Mouse (Mus musculus): ENCODE data around the gene Gm20521.
A peak's percentile ranks its signal among the peaks of the same experiment; 100 is the strongest.

The Gm20521 gene

DNA sequence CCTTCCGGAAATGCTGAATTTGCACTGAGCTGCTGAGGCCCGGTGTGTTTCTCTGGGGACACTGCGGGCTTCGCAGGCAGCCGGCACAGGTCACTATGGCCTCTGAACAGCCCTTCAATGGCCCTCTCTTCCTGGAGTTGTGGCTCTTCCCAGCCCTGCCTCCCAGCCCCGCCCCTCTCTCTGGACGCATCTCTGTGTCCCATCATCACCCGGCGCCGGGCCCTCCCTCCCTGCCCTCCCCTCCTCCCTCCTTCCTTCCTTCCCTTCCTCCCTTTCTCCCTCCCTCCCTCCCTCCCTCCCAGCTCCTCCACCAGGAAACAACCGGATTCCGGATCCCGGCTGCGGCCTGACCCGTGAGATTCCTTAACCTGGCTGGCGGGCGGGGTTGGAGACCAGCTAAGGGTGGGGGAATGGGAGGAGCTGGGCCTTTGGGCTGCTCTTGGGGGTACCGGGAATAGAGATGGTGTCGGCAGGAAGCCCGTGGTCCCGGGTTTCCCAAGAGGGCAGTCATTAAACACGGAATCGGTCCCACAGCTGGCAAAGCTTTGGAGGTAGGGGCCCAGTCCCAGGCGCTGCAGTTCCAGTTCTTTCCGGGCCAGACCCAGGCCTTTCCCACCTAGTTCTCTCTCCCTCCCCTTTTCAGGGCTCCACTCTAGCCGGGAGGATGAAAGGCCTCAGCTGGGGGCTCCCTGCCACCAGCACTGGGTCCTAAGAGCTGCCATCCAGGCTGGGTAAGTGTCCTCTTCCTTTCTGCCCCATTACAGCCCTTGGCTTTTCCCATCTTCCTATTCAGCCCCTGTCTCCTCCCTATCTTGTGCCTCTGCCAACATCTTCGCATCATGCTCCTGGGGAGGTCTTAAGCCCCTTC is at the start of gene Gm20521, which contains the start of gene Bcl2l2:
Gm20521 (plus strand) TSS at position 288 of the 868 bp plus-strand sequence.
Bcl2l2 (plus strand) TSS at position 224 of the 868 bp plus-strand sequence.
- peak; percentile 89 for DNase-seq (ENCODE audit: low read depth)

DNA sequence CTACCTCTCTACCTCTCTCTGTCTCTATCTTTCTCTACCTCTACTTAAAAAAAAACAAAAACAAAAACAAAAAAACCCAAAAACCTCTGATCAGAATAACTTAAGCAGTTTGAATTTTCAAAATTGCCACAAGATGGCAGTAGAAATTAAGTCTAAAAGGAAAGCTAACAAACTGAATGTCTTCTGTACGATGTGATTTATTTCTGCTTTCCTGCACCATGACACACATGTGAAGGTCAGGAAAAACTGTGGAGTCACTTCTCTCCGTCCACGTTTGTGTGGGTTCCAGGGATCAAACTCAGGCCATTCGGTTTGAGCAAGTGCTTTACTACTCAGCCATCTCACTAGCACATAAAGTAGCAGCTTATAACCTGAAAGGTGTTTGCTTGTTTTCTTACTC is 39.8 kb upstream of the Gm20521 start:
- peak; percentile 77 for DNase-seq (ENCODE audit: low read depth)

DNA sequence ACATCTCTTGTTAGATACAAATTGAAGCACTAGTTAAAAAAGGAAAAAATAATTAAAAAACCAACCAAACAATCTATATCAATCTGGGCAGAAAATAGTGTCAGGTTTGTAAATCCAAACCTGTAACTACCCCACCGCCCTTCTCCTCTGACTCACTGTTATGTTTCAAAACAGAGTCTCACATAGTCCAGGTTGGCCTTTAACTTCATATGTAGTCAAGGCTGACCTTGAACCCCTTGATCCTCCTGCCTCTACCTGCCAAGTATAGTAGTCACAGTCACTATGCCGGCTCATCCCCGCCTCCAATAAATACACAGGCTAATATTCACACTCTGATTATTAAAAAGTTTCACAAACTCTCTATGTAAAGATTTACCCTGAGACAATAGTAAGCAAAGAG is 27.5 kb upstream of the Gm20521 start:
- DNase-seq (ENCODE audit: low read depth) = no peak

DNA sequence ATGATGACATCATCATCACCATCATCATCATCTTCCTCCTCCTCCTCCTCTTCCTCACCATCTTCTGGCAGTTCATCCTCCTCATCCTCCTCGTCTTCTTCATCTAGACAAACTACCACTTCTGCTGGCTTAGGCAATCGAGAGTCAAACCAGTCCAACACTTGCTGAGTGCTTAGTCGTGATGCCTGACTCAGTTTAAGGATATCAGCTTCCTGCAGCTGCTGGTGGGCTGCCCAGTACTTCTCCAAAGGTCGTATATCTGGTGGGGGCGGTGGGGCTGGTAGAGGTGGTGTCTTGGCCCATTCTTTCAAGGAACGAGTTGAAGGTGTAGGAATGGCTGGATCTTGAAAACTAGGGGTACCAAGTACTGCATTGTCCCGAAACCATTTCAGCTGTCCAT is 26.5 kb upstream of the Gm20521 start:
- DNase-seq (ENCODE audit: low read depth) = peak; percentile 25

DNA sequence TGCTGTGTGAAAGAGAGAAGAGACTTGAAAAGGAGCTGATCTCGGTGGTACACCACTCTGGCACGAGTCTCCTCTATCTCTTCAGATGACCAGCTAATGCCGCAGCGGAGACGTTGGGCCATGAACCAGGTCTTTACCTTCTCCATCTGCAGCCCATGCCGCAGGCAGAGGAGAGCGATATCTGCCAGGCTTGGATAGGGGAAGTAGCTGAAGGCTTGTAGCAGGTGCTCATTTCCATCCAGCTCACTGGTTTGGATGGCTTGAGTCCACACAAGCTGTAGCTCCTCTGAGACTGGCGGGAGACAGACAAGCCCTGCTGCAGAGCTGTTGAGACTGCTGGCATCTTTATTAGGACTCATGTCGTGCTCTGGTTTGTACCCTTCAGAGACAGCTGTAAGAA is 25.4 kb upstream of the Gm20521 start:
- DNase-seq (ENCODE audit: low read depth) = no peak

DNA sequence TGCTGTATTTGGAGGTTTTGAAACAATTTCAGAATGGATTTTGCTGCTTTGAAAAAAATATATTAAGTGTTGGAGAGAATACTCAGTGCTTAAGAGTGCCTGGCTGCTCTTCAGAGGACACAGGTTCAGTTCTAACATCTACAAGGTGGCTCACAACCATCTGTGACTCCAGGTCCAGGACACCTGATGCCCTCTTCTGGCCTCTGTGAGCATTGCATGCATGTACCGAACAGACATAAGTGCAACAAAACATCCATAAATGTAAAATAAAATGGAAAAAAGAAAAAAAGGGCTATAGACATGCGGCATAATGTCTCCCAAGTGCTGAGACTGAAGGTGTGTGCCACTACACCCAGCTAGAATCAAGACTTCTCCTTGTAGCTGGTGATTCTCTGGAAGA is 22.7 kb upstream of the Gm20521 start:
- peak; percentile 66 for DNase-seq (ENCODE audit: low read depth)

DNA sequence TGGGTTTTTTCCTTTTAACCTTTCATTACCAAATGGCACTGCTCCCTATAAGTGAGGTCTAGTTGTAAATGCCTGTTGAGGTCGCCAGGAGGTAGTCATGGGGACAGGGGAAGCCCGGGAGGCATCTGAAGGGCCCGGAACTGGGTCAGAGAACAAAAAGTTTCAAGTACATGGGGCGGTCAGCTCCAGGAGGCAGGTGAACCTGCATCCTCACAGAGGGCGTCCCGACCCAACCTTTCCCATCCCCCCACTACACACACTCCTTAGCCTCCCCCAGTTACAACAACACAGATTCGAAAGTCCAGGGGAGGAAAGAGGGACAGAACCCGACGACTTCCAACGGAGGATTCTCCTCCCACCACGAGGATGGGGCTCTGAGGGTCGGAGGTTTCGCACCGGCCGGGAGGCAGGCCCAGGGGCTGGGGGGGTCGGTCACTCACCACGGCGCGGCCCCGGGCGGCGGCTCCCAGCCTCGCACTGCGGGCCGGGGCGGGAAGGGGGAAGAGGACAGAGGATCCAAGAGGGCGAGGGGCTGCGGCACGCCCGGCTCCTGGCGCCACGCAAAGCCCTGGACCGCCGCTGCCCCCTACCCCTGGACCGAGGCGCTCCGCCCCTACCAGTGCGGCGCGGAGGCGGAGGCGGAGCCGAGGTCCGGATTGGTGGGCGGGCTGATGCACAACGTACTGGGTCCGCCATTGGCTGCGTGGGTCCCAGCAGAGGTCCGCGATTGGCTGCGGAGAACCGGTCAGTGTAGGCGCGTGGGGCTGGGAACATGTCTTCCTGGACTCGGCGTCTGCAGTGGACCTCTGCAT is 19.5 kb upstream of the Gm20521 start:
- DNase-seq (ENCODE audit: low read depth) = peak; percentile 91

DNA sequence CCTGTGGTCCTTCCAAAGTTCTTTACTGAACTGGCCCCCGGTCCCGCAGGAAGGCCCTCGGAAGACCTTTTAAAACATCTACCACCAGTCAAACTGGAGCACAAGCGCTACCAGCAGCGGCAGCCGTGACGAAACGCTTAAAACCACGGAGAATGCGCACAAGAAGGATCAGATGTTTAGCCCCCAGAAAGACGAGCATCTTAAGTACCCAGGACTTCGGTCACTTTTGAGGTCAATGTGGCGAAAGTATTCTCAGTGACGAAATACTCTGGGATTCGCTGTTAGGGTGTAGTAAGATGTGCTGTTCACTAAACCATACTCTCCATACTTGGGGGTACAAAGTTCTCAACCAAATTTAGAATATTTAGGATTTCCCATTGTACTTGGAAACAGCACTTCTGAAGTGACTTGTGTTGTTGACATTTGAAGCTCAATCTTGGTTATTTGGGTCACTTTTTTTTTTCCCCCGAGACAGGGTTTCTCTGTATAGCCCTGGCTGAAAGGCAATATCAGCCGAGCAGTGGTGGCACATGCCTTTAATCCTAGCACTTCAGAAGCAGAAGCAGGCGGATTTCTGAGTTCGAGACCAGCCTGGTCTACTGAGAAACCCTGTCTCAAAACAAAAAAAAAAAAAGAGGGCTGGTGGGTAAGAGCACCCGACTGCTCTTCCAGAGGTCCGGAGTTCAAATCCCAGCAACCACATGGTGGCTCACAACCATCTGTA is 18.8 kb upstream of the Gm20521 start:
- DNase-seq (ENCODE audit: low read depth) = peak; percentile 88

DNA sequence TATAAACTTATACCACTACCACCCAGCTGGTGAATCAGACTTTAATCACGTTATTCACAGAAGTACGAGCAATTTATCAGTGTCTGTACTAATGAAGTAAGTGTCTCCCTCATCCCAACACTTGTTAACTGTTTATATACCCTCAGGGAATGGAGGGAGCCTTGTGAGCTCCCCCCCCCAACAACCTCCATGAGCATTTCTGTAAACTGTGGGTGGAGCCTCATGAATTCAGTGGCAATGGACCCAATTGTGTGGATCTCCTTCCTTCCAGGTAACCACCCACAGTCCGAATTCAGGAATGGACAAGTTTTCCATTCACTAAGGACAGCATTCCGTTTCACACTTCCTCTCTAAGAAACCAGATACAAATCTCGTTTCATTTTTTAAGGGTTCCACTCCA is 17.6 kb upstream of the Gm20521 start:
- DNase-seq (ENCODE audit: low read depth) = no peak

DNA sequence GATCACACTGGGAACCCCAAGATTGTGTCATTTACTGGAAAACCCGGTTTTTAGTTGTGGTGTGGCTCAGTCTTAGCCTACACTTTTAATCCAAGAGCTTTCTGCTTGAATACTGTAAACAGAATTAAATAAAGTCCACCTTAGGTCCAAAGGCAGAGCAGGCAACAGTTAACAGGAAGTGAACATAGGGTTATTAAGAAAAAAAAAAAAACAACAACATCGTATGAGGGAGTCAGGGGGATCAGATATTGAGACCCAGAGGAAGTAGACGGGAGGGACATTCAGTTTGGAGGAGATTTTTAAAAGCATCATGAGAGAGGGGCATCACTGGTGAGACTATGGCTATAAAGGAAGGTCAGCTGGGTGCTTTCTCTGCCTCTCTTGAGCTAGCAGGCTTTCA is 17.0 kb upstream of the Gm20521 start:
- DNase-seq (ENCODE audit: low read depth) = no peak

DNA sequence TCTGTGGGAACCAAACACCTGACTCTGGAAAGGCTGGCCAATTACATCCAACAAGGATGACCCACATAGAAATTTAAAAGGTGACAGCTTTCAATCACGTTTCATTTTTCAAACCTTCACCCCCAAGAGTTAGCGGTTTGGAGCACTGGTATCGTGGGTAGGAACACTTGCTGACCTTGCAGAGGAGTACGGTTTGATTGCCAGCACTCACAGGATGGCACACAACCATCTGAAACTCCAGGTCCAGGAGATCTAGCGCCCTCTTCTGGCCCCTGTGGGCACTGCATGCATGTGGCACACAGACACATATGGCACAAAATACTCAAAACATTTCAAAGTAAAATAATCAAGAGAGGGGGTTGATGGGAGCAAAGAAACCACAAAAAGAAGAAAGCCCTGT is 16.3 kb upstream of the Gm20521 start:
- DNase-seq (ENCODE audit: low read depth) = peak; percentile 40

DNA sequence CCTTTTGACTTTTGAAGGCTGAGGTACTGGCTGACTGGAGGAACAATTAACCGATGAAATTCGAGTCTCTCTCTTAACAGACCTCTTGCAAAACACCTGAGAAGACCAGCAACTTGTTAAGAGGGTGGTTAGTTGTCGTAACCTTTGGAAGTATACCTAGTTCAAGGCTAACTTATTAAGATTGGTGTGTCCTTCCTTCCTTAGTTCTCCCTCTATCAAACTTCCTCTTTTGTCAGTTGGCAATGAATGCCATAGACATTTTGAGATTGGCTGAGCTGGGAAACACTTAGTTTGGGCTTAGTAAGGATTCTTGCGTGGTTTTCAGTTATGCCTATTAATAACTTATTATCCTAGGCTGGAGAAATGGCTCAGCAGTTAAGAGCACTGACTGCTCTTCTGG is 15.2 kb upstream of the Gm20521 start:
- peak; percentile 54 for DNase-seq (ENCODE audit: low read depth)

DNA sequence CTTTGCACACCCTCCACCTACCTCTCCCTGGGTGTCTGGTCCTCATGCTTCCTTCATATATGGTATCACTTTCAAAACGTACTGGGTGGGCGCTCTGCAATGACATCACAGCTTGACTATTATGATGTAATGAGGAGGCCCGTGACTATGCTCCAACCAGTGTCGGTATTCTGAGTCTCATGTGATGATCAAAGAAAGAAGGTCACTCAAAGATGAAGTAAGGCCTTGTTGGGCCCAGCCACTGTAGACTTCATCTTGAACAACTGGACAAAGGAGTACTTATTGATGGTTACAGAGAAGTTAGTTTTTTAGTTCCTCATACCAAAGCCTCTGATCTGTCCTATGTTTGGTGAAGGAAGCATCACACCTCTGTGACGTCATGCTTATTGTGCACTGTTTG is 12.4 kb upstream of the Gm20521 start, which contains the start of gene Homez:
Homez (minus strand) TSS at position 101 of the 400 bp plus-strand sequence.
- DNase-seq (ENCODE audit: low read depth) = no peak

DNA sequence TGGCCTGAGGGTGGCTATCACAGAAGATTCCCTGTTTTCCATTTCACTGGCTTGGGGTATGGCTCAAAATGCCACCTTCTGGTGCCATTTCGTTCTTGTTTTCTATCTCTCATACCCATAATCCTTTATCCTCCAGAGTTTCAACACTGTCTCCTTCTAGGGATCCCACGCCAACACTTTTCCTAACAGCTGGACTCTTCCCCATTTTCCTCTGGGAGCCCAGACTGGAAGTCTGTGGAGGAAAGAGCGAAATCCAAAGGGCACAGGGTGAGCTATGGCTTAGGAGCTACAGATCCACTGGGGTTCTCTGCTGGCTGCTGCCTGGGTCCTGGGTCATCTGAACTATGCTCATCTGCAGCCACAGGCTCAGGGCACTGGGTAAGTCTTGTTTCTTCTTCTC is 9.1 kb upstream of the Gm20521 start:
- no peak for DNase-seq (ENCODE audit: low read depth)

DNA sequence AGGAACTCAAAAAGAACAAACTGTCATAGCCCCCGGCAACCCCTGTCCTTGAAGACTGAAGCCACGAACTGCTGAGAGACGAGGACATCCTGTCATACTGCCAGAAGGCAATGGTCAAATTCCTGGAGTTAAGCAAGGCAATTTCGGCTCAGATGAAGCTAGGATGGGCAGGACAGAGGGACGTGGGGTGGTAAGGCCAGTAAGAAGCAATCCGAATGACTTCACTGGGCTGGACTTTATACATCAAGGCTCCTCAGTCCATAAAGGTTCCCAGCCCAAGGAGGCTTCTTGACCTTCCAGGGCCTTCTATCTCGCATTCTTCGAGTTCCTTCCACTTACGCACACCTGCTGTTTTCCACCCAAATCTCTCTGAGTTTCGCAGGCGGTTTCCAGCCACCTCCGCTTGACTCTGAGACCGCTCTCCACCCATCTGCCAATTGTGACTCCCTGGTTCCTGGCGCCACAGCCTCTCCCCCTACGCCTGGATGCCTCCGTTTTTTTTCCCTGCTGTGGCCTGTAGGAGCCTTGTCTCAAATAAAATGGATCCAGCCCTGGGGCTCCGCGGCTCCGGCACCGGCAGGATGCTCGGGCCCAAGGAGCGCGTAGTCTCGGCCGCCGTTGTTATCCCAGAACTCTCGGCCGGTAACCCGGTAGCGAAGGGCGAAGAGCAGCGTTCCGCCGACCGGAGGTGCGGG is 7.2 kb upstream of the Gm20521 start:
- peak; percentile 52 for DNase-seq (ENCODE audit: low read depth)

DNA sequence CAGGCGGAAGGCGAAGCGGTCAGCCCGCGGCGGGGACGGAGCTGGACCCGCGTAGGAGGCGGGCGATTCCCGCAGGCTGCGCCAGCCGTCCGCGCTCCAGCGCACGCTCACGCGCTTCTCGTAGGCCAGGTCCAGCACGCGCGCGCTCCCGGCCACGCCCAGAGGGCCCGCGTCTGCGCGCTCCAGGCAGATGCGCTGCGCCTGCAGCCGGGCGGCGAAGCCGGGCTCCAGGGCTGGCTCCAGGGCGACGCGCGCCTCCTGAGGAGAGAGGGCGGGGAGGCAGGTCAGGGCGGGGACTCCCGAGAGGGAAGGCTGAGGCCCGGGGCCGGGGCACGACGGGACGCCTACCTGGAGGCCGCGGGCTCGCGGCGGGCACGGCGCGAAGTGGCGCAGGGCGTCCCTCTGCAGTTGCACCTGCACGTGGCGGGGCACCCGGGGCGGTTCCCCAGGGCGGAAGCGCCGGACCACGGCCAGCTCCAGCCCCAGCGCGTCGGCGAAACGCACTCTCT is 6.6 kb upstream of the Gm20521 start:
- DNase-seq (ENCODE audit: low read depth) = peak; percentile 90

DNA sequence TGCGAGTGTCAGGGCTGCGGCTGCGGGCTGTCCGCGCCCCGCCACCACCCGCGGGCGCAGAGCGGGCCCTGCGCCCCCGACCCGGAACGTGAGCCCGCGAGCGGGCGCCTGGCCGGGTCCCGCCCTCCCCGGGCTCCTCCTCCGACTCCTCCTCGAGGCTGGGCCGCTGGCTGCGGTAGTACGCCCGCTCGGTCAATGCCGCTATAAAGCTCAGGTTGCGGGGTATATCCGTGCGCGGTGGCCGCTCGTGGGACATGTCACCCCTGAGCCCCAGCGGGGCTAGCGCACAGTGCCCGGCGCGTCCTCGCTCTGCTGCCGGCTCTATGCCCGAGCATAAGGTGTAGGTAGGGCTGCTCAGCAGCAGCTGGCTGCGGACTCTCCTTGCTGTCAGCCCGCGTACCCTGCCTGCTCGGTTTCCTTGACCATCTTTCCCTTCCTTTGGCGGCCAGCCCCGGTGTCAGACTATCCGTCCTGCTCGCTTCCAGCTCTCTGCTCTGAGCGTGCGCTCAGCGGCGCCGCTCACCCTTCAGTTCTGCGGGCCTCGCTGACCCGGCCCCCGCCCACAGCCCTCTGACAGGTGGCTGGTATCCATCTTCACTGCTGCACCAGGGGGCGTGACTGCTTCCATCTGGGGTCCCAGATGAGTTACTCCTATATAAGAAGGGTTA is 6.1 kb upstream of the Gm20521 start, which contains the start of gene Ppp1r3e:
Ppp1r3e (minus strand) TSS at position 503 of the 668 bp plus-strand sequence.
- DNase-seq (ENCODE audit: low read depth) = peak; percentile 69

DNA sequence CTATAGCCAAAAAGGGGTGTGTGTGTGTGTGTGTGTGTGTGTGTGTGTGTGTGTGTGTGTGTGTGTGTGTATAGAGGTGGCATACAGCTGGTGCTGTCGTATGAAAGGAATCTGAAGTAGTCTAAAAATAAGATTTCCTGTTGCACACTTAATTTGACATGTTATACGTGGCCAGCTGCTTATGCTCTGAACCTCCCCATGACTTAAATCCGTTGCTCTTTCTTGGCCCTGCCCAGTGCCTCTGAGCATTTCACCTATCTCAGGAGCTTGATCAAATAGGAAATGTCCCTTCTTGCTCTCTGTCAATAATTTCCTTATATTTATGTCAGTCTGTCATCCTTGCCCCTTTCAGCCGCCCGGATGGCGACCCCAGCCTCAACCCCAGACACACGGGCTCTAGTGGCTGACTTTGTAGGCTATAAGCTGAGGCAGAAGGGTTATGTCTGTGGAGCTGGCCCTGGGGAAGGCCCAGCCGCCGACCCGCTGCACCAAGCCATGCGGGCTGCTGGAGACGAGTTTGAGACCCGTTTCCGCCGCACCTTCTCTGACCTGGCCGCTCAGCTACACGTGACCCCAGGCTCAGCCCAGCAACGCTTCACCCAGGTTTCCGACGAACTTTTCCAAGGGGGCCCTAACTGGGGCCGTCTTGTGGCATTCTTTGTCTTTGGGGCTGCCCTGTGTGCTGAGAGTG is 926 bp downstream of the Gm20521 start:
- peak; percentile 10 for DNase-seq (ENCODE audit: low read depth)

DNA sequence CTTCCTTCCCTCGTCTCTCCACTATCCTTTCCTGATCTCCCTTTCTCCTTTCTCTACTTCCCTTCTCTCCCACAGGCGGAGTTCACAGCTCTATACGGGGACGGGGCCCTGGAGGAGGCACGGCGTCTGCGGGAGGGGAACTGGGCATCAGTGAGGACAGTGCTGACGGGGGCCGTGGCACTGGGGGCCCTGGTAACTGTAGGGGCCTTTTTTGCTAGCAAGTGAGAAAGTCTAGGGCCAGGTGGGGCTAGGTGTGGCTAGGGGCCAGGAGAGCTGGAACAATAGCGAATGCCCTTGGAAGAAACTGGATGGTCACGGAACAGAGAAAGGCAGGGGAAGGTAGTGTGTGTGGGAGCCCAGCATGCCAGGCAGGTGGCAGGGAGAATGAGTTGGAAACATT is 2.1 kb downstream of the Gm20521 start:
- DNase-seq (ENCODE audit: low read depth) = no peak

DNA sequence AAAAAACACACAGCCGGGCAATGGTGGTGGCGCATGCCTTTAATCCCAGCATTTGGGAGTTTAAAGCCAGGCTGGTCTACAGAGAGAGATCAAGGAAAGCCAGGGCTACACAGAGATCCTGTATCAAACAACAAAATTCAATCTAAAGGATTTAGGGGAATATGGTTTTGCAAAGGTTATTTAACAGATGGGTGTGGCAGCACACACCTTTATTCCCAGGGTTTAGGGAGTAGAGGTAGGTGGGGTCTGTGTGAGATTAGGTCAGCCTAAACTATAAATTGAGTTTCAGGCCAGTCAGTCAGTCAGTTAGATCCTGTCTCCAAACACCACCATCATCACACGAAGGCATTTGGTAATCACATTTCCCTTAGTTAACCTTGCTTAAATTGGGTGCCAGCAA is 9.0 kb downstream of the Gm20521 start, which contains the start of gene Pabpn1:
Pabpn1 (plus strand) TSS at position 301 of the 400 bp plus-strand sequence.
- no peak for DNase-seq (ENCODE audit: low read depth)
